Mouse (Mus musculus) yolk sac, embryonic 10.5 days (tissue): ENCODE results near the gene Chrm4.
A peak's percentile ranks its signal among the peaks of the same experiment; 100 is the strongest.

ENCODE experiments used
- DNase-seq: peaks from one replicate; pipeline ENCODE4 v3.0.0-alpha.2; 2017; ENCODE audit warnings: low spot score

Chrm4 gene

GRCm38 (mm10) chr2:91922586-91923414 is 4.2 kb upstream of the Chrm4 start:
- no peak for DNase-seq

DNA sequence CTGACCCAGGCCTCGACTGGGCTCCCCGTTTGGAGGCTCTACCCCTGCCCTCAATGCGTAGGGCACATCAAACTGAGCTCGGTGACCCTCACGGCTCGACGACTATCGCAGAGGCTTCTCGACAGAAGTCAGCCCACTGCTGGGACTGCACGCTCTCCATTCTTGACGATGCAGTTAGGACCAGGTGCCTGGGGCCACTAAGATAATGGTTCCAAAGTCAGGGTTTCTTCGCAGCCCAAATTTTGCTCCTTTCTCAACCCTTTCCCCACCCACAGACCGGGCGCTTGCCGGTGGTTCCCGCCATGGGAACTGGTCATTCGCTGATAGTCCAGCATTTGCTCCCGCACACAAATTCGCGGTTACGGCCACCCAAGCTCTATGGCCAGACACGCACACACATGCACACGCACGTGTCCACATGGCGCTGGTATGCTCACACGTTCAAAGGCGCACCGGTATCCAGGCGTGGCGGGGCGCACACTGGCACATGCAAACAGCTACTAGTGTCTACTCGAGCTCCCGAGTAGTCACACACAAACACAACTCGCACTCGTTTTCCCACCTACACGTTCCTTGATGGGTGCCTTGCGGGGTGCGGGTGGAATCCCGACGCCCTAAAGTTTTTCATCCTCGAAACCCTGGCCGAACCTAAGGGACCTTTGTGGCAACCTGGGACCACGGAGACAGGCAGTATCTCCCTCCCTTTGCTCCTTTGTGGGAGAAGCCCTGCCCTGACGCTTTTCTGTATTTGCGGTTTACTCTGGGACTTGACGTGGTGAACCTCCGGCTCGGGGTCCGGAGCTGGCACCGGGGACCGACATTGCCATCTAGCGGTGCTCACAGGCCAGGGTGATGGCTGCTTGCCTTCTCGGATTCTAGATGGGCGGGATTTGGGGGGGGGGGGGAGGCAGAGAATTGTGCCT is 3.4 kb upstream of the Chrm4 start:
- DNase-seq: peak; percentile 68

DNA sequence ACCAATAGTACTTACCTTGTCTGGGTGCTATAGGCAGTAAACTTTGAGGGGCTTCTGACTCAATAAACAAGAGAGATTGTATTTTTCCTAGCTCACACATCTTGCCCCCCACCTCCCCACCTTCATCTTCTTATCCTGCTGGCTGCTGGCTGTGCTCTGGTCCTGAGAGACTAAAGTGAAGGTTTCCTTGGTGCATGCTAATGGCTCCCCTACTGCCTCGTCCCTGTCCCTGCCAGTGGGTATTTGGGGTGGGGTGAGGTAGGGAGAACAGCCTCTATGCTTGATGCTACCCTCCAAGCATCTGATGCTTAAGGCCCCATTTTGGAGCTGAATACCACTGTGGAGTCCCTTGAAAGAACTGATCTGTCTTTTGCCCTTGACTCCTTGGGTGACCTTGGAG is 2.3 kb upstream of the Chrm4 start:
- no peak for DNase-seq

DNA sequence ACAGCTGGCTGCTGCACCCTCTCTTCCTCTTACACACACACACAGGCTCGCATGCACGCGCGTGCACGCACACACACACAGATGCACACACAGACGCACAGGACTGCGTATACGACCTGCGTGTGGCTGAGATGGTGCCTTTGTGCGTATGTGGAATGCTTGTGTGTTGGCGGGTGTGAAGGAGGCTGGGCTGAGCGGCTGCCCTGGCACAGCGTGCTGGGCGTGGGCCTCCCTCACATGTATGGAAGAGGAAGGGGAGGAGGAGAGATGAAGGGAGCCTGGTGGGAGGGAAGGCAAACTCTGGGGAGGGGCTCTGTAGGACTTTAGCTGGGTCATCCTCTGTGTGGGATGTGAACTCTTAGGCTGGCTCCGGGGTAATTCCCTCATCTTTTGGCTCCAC is 1.6 kb upstream of the Chrm4 start:
- DNase-seq: no peak

GRCm38 (mm10) chr2:91927826-91928533 is 931 bp downstream of the Chrm4 start:
- peak; percentile 61 for DNase-seq

- DNase-seq: no peak
These were observed 1.7 kb downstream of the Chrm4 start for GRCm38 (mm10) chr2:91928534-91929350.

DNA sequence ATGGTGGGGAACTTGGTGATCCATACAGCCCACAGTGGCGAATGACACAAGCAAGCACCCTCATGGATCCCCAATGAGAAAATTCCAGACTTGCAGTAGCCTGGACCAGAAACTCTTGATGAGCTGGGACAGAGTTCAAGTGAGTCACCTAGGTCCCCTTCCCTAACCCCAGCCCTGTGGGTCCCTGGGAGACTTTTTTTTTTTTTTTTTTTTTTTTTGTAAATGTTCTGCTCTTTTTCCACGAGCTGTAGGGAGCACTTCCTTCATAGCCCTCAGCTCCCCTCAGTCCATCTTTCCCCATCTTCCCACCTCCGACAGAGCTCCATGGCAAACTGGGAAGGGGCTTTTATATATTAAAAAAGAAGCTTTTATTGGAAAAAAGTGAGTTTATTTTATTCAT is 2.4 kb downstream of the Chrm4 start:
- DNase-seq: no peak

DNA sequence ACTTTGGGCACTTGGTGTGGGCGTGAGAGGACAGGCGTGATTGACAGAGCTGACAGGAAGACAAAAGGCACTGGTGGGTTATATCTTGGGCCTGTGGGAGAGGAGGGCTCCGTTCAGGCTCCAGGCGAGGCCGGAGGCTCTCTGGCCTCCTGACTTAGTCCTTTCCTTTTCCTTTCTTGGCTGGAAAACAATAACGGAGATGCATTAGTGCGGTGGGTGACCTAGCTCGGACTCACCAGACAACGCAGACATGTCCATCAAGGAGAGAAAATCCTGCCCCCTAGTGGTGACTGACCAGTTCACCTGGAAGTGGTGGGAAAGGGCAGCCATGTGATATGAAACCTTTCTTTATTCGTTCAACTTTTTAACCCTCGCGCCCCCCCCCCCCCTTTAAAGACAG is 2.9 kb downstream of the Chrm4 start:
- peak; percentile 80 for DNase-seq

DNA sequence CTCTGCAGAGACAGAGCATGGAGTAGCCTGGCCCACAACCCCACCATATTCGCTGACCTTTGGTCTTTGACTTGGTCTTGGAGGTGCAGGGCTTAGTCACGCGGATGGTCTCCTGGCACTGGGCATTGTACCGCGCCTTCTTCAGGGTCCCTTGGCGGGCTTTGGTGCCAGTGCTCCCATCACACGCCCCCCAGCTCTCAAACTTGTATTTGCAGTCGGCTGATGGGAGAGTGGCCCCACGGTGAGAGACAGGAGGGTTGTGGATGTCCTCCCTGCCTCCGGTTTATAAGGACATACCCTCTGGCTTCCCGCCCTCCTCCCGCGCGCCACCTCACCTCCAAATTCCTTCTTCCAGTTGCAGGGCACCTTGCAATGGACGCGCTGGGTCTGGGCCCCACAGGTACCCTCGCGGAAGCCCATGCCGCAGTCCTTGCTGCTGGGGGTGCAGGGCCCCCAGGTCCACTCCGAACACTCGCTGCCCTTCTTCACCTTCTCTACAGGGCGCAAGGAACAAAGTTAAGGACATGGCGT is 3.8 kb downstream of the Chrm4 start:
- DNase-seq: peak; percentile 46

- DNase-seq: peak; percentile 90
These were observed 4.5 kb downstream of the Chrm4 start for GRCm38 (mm10) chr2:91931328-91932159.

DNA sequence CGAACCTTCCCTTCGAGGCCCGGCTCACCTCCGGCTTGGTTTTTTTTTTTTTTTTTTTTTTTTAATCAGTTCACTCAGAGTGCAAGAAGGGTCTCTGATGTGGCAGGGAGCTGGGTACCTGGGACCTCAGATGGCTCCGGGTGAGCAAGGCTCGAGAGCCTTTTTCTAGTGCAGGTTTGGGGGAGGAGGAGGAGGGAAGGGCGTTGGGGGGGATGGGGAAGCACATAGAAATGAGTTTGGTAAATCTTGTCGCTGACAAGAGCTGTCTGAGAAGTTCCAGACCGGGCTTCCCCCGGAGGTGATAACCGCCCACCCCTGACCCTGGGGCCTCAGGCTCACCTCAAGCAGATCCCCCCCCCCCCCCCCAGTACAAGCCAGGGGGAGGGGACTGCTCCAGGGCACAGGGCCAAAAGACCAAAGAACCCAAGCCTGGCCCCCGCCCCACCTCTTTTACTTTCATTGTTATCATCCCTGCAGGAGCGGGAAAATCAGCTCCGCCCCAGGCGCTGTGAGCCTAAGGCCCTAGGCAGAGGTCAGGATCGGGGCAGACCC is 5.2 kb downstream of the Chrm4 start, which contains the start of gene Mdk:
Mdk (minus strand) TSS at position 138 of the 552 bp plus-strand sequence.
- peak; percentile 89 for DNase-seq

GRCm38 (mm10) chr2:91932737-91933350 is 5.8 kb downstream of the Chrm4 start:
- DNase-seq: no peak

DNA sequence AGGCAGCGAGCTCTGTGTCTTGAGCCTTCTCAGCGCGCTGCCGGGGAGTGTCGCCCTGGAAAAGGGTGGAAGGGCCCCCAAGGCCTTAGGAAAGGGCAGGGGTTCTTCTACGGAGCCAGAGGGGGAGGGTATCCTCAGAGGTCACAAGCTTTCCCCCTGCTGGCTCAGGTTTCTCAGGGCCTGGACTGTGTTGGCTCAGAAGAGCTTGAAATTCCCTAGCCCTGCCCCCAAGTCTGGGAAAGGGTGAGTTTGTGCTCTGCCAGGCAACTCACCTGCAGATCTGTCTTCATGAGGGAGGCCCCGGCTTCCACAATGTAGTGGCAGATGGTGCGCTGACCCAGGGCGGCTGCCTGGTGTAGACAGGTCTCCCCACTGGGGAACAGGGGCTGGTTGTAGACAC is 6.4 kb downstream of the Chrm4 start:
- DNase-seq: peak; percentile 58

GRCm38 (mm10) chr2:91934016-91934415 is 7.0 kb downstream of the Chrm4 start:
- no peak for DNase-seq

GRCm38 (mm10) chr2:91934826-91935525 is 7.9 kb downstream of the Chrm4 start:
- DNase-seq: no peak

DNA sequence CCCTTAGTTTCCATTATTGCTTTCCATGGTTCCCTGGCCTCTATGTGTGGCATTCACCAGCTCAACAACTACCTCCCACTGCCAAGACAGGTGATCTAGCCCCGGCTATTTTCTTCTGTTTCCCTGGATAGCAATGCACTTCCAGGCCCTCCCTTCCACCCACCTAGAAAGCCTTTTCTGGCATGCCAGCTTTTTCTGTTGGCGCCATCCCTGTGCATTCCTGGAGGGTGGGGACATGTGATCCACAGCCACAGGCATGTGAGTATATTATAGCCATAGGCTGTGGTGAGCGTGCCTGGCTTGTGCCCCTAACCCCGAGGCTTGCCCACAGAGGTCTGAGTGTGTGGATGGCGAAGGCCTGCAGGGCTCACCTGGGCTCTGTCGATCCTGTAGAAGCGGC is 9.1 kb downstream of the Chrm4 start:
- no peak for DNase-seq

GRCm38 (mm10) chr2:91939303-91939935 is 12.4 kb downstream of the Chrm4 start:
- DNase-seq: no peak

DNA sequence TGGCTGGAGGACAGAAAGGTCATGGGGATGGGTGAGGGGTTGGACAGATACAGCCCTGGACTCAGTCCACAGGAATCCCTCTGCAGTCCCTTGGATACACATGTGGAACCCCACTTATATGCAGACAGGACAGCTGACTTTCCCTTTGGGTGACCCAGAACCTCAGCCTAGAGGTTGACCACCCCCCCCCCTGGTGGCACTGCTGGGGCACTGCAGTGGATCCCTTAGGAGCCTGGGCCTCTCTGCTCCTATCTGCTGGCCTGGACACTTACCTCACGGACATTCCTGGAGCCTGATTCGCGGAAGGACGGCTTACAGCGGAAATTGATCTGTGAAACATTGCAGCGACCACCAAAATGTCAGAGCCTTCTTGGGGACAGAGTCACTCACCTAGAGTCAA is 15.3 kb downstream of the Chrm4 start:
- DNase-seq: no peak
